Comparison of ENCODE assay signal across 20 mouse cellular contexts in the genomic region with DNA sequence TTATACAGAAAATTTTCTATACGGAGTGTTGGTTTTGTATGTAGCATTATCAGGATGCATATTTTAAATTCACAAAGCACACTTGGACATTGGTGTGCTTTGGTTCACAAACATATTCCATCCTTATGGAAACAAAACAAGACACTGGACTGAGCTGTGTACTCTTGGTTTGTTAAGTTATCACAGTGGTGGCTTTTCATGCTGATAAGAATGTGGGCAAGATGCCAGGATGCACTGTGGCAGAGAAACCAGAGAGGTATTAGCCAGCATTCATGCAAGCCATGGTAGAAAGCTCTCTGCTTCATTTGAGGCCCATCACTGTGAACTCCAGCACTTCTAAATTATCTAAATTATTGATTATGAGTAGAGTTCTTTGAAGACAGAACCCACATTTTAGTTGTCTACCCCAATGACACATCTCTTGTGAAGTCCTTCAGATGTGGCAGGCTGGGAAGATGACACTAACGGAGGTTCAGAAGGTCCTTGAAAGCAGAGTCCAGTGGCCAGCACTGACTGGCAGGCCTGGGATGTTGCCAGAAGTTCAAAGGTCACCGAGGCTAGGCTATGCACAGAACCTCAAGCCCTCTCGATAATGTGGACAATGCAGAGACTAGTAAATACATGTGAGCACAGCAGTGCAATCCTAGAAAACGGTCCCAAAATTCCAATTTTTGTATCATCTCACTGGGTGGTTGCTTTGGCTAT.
DNase-seq lines count a peak whose midpoint lies in the region; ATAC-seq and TF ChIP-seq lines count a peak whose summit lies in the region.
"Had no signal": no experiment of that assay in that cellular context is flagged by ENCODE, and none has a peak within 500 bp of the region (broad histone marks: within the 10 kb centered on the region; RNA-seq: fewer than 3 reads in every experiment).

No protein-coding gene starts in this region.

- no peak overlapping the region for H3K4me2 ChIP-seq in liver, embryonic 11.5 days
- H3K4me2 ChIP-seq: hindbrain, embryonic 15.5 days; intestine, embryonic 15.5 days; limb, embryonic 13.5 days; midbrain, embryonic 13.5 days had no signal

- H3K9ac ChIP-seq in liver, adult 2 months (ENCODE audit: low read depth, low read length) = no peak overlapping the region
- H3K9ac ChIP-seq in liver, embryonic 11.5 days (ENCODE audit: low read depth, low read length) = no peak overlapping the region
- H3K9ac ChIP-seq in MEL (ENCODE audit: control insufficient read depth, low read depth, low read length, poor library complexity, severe bottlenecking) = no peak overlapping the region
- H3K9ac ChIP-seq: hindbrain, embryonic 15.5 days; intestine, embryonic 15.5 days; limb, embryonic 13.5 days; midbrain, embryonic 13.5 days had no signal

- ATAC-seq in liver, embryonic 11.5 days (replicated peaks; ENCODE audit: low FRiP score) = no peak
- ATAC-seq: intestine, embryonic 15.5 days; midbrain, embryonic 13.5 days; Patski had no signal

- H3K4me3 ChIP-seq in liver, adult 2 months (ENCODE audit: insufficient read depth, low read depth, low read length) = no peak overlapping the region
- H3K4me3 ChIP-seq in liver, embryonic 11.5 days (ENCODE audit: low read depth, low read length) = no peak overlapping the region
- H3K4me3 ChIP-seq in MEL (ENCODE audit: control insufficient read depth in 1 of 2, insufficient read depth in 1 of 2, low read depth in 2 of 2, low read length in 2 of 2) = no peak overlapping the region
- H3K4me3 ChIP-seq: forebrain, embryonic 10.5 days; gastrocnemius, adult 2 months; hindbrain, embryonic 15.5 days; intestine, embryonic 15.5 days; limb, embryonic 13.5 days; midbrain, embryonic 13.5 days; myocyte had no signal

- no peak for TF ChIP-seq POLR2A in liver, adult 2 months (IDR thresholded peaks at IDR 0.05; ENCODE audit: extremely low read depth, insufficient read depth, low read length)
- TF ChIP-seq POLR2A in MEL (IDR thresholded peaks at IDR 0.05; ENCODE audit: control insufficient read depth in 1 of 2, insufficient read depth in 1 of 2, low read depth in 1 of 2, low read length in 2 of 2, poor library complexity in 1 of 2) = no peak

- H3K36me3 ChIP-seq in liver, adult 2 months (ENCODE audit: control insufficient read depth, insufficient read depth, low read length) = no peaks in the 10 kb centered on the region
- no peaks in the 10 kb centered on the region for H3K36me3 ChIP-seq in liver, embryonic 11.5 days (ENCODE audit: control insufficient read depth, insufficient read depth, low read length)
- H3K36me3 ChIP-seq in MEL (ENCODE audit: control insufficient read depth in 1 of 2, insufficient read depth in 2 of 2, low read length in 2 of 2) = no peaks in the 10 kb centered on the region
- H3K36me3 ChIP-seq: forebrain, embryonic 10.5 days; hindbrain, embryonic 15.5 days; intestine, embryonic 15.5 days; limb, embryonic 13.5 days; midbrain, embryonic 13.5 days had no signal

- TF ChIP-seq RAD21 in MEL (IDR thresholded peaks at IDR 0.05; ENCODE audit: low read depth, low read length) = no peak

- H3K27ac ChIP-seq in liver, adult 2 months (replicated peaks; ENCODE audit: insufficient read depth, low read depth, low read length) = no peak overlapping the region
- H3K27ac ChIP-seq in liver, embryonic 11.5 days (ENCODE audit: low read depth, low read length) = no peak overlapping the region
- no peak overlapping the region for H3K27ac ChIP-seq in MEL (ENCODE audit: control insufficient read depth, low read depth, low read length)
- H3K27ac ChIP-seq: forebrain, embryonic 10.5 days; gastrocnemius, adult 2 months; hindbrain, embryonic 15.5 days; intestine, embryonic 15.5 days; limb, embryonic 13.5 days; midbrain, embryonic 13.5 days had no signal

- WGBS in liver, adult 2 months = 48% methylated on average over 5 of the region's 5 CpGs
- 86% methylated on average over 5 of the region's 5 CpGs for WGBS in liver, embryonic 11.5 days

- H3K9me3 ChIP-seq in liver, embryonic 11.5 days (ENCODE audit: control insufficient read depth, low read length) = no peaks in the 10 kb centered on the region
- no peaks in the 10 kb centered on the region for H3K9me3 ChIP-seq in MEL (replicated peaks; ENCODE audit: insufficient read depth, low read length)
- H3K9me3 ChIP-seq: hindbrain, embryonic 15.5 days; intestine, embryonic 15.5 days; midbrain, embryonic 13.5 days had no signal

- no peaks in the 10 kb centered on the region for H3K79me2 ChIP-seq in liver, adult 2 months (ENCODE audit: control insufficient read depth, insufficient read depth, low read length)
- H3K79me2 ChIP-seq in MEL (ENCODE audit: control insufficient read depth, insufficient read depth, low read length, poor library complexity) = no peaks in the 10 kb centered on the region

- TF ChIP-seq EP300 in MEL (IDR thresholded peaks at IDR 0.05; ENCODE audit: low read depth in 1 of 2, low read length in 2 of 2) = no peak

- TF ChIP-seq CTCF in liver, adult 2 months (IDR thresholded peaks at IDR 0.05; ENCODE audit: low read depth, low read length) = no peak
- TF ChIP-seq CTCF in MEL (IDR thresholded peaks at IDR 0.05 in 2 of 3, conservative IDR thresholded peaks at IDR 0.05 in 1 of 3; ENCODE audit: control insufficient read depth in 1 of 3, insufficient read depth in 1 of 3, low read depth in 2 of 3, low read length in 3 of 3, poor library complexity in 1 of 3, severe bottlenecking in 1 of 3) = no peak

- no peaks in the 10 kb centered on the region for H3K27me3 ChIP-seq in liver, adult 2 months (ENCODE audit: control insufficient read depth, insufficient read depth, low read length)
- H3K27me3 ChIP-seq in liver, embryonic 11.5 days (replicated peaks; ENCODE audit: control insufficient read depth, insufficient read depth, low read length) = no peaks in the 10 kb centered on the region
- H3K27me3 ChIP-seq in MEL (ENCODE audit: control insufficient read depth in 1 of 2, insufficient read depth in 2 of 2, low read length in 2 of 2) = no peaks in the 10 kb centered on the region
- H3K27me3 ChIP-seq: hindbrain, embryonic 15.5 days; intestine, embryonic 15.5 days; limb, embryonic 13.5 days; midbrain, embryonic 13.5 days; Patski had no signal

- no peaks in the 10 kb centered on the region for H3K4me1 ChIP-seq in liver, adult 2 months (ENCODE audit: control insufficient read depth, insufficient read depth, low read length)
- H3K4me1 ChIP-seq in liver, embryonic 11.5 days (replicated peaks; ENCODE audit: control insufficient read depth, insufficient read depth, low read length) = no peaks in the 10 kb centered on the region
- H3K4me1 ChIP-seq in MEL (ENCODE audit: control insufficient read depth in 1 of 2, insufficient read depth in 2 of 2, low read length in 2 of 2) = no peaks in the 10 kb centered on the region
- H3K4me1 ChIP-seq: hindbrain, embryonic 15.5 days; intestine, embryonic 15.5 days; limb, embryonic 13.5 days; midbrain, embryonic 13.5 days had no signal

- peak; percentile 13 for DNase-seq in heart, postnatal 4 days
- DNase-seq in heart, adult 9 months (ENCODE audit: low spot score in 2 of 2) = no peak
- DNase-seq in liver, adult 2 months (ENCODE audit: extremely low read depth, low read depth, low spot score) = peak; percentile 40
- no peak for DNase-seq in liver, embryonic 11.5 days (ENCODE audit: low spot score)
- peak; percentile 8 for DNase-seq in MEL (ENCODE audit: low read depth, low spot score)
- DNase-seq in adrenal gland, postnatal 10 days = peak; percentile 53
- DNase-seq in right cerebral cortex, adult 2 months (ENCODE audit: low spot score in 2 of 2) = no peak
- DNase-seq in urinary bladder, adult 18-20 months (ENCODE audit: low spot score in 2 of 2) = no peak
- DNase-seq: cerebellum, adult 11-12 months; cerebellum, postnatal 36 days; gastrocnemius, adult 2 months; heart, postnatal 36 days; lung, postnatal 14 days had no signal

TF ChIP-seq in MEL, 35 proteins besides CTCF, POLR2A, EP300 and RAD21:
- no peak for TF ChIP-seq SIN3A (IDR thresholded peaks at IDR 0.05; ENCODE audit: low read length)
- no peak for TF ChIP-seq MEF2A (IDR thresholded peaks at IDR 0.05; ENCODE audit: extremely low read depth, insufficient replicate concordance, low read depth, low read length, poor library complexity, severe bottlenecking)
- no peak for TF ChIP-seq HCFC1 (IDR thresholded peaks at IDR 0.05; ENCODE audit: low read depth, low read length)
- TF ChIP-seq POLR2AphosphoS5 (IDR thresholded peaks at IDR 0.05; ENCODE audit: borderline replicate concordance, low read depth, low read length) = no peak
- TF ChIP-seq USF2 (IDR thresholded peaks at IDR 0.05; ENCODE audit: borderline replicate concordance in 1 of 2, insufficient read depth in 1 of 2, low read depth in 1 of 2, low read length in 2 of 2) = no peak

Comparison
In these comparisons a context has a peak if more than half of its experiments do, and no peak if none do; other contexts are left out.
1. DNase-seq: peak in heart, postnatal 4 days (single experiment), liver, adult 2 months (single experiment), MEL (single experiment) and adrenal gland, postnatal 10 days (single experiment); none in heart, adult 9 months (0 of 2), liver, embryonic 11.5 days (single experiment), right cerebral cortex, adult 2 months (0 of 2) and urinary bladder, adult 18-20 months (0 of 2).